Mouse (Mus musculus) layer of hippocampus, postnatal 10 days (tissue): Measurements from ENCODE around the gene 4930539E08Rik. TPM values are rescaled to one million over a fixed set of nuclear protein-coding genes. Genes with fewer than 3 reads are reported as not detected.

Source experiments
- DNase-seq, 2 experiments: peaks; one replicate each; pipeline ENCODE4 v3.0.0; 2021; ENCODE audit warnings: low spot score in 2 of 2
- total RNA-seq, 2 experiments: library from RNA; stranded (reverse); gene quantifications; 2 replicates each; pipeline ENCODE4 v1.2.3; 2021

Gene 4930539E08Rik
- total RNA-seq, 2 experiments from 2014 or later, result 4.7 to 5.1 TPM

GRCm38 (mm10) chr17:28863926-28864325, 51.2 kb downstream of the 4930539E08Rik start:
- no peak for DNase-seq

GRCm38 (mm10) chr17:28858205-28858604, 56.9 kb downstream of the 4930539E08Rik start, which contains the start of gene Pnpla1:
TSS of gene Pnpla1 (plus strand) at chr17:28858411.
- no peak for DNase-seq

- no peak for DNase-seq
These were observed 59.1 kb downstream of the 4930539E08Rik start for GRCm38 (mm10) chr17:28856030-28856429.

GRCm38 (mm10) chr17:28855166-28855885, 59.8 kb downstream of the 4930539E08Rik start:
- no peak for DNase-seq

- no peak for DNase-seq
These were observed 60.7 kb downstream of the 4930539E08Rik start for GRCm38 (mm10) chr17:28854377-28854776.

- DNase-seq, result no peak
These were observed 64.6 kb downstream of the 4930539E08Rik start for GRCm38 (mm10) chr17:28850511-28850910.

GRCm38 (mm10) chr17:28846974-28847617, 68.0 kb downstream of the 4930539E08Rik start:
- no peak for DNase-seq

Other genes starting within 250 kb of the 4930539E08Rik start
- 1 to 10 TPM; 7.4 to 9.0 TPM for gene Slc26a8, start 225.1 kb downstream of the 4930539E08Rik start, total RNA-seq
- 10 to 100 TPM; 55.4 to 60.4 TPM for gene Mapk14, start 224.0 kb downstream of the 4930539E08Rik start, total RNA-seq
- gene AC170998.1, start 189.2 kb downstream of the 4930539E08Rik start, total RNA-seq, result 1 to 10 TPM; 1.9 to 2.4 TPM
- 1 to 10 TPM in 1 of 2 experiments, under 1 TPM in 1; 0.96 to 2.2 TPM for gene Mapk13, start 146.0 kb downstream of the 4930539E08Rik start, total RNA-seq
- 10 to 100 TPM; 37.2 to 37.7 TPM for gene Brpf3, start 114.2 kb downstream of the 4930539E08Rik start, total RNA-seq
- gene Pnpla1, start 56.9 kb downstream of the 4930539E08Rik start, total RNA-seq, result under 1 TPM; 0.27 to 0.46 TPM
- gene Pxt1, start 28.5 kb upstream of the 4930539E08Rik start, total RNA-seq, result not detected
- 10 to 100 TPM; 73.4 to 78.0 TPM for gene Kctd20, start 36.6 kb upstream of the 4930539E08Rik start, total RNA-seq
- gene Stk38, start 92.7 kb upstream of the 4930539E08Rik start, total RNA-seq, result 10 to 100 TPM; 55.9 to 63.8 TPM
- gene Srsf3, start 117.3 kb upstream of the 4930539E08Rik start, total RNA-seq, result 100 to 1,000 TPM; 179 to 207 TPM
- 10 to 100 TPM; 23.6 to 29.4 TPM for gene Cdkn1a, start 175.7 kb upstream of the 4930539E08Rik start, total RNA-seq
- under 1 TPM; 0.13 to 0.59 TPM for gene Rab44, start 198.8 kb upstream of the 4930539E08Rik start, total RNA-seq